Mouse (Mus musculus) lung, embryonic 15.5 days (tissue): Measurements from ENCODE around the gene Tmem230. TPM values are rescaled to one million over a fixed set of nuclear protein-coding genes. Genes with fewer than 3 reads are reported as not detected.

Experiments used
- ATAC-seq: fragments of 200-750 bp; cut with Nextera tagmentation; 2 replicates; pipeline ENCODE4 v1.8.0; 2017; ENCODE audit warnings: moderate number of reproducible peaks, borderline replicate concordance; ENCODE audit not compliant: low FRiP score, low TSS enrichment; ENCODE audit errors: extremely low read depth
- H3K27ac ChIP-seq: fragments of 300-500 bp; sonication (generic); 2 replicates; pipeline ENCODE4 v1.5.1; 2015; ENCODE audit warnings: moderate library complexity, mild to moderate bottlenecking, inconsistent platforms
- H3K27me3 ChIP-seq: fragments of 300-500 bp; sonication (generic); 2 replicates; pipeline ENCODE4 v1.6.1; 2015; ENCODE audit warnings: inconsistent platforms
- H3K36me3 ChIP-seq: fragments of 300-500 bp; sonication (generic); 2 replicates; pipeline ENCODE4 v1.6.1; 2015; ENCODE audit warnings: inconsistent platforms
- H3K4me1 ChIP-seq: fragments of 300-500 bp; sonication (generic); 2 replicates; pipeline ENCODE4 v1.6.1; 2015; ENCODE audit warnings: inconsistent platforms
- H3K4me2 ChIP-seq: fragments of 300-500 bp; sonication (generic); 2 replicates; pipeline ENCODE4 v1.6.1; 2015; ENCODE audit warnings: inconsistent platforms, mild to moderate bottlenecking, moderate library complexity
- H3K4me3 ChIP-seq: fragments of 300-500 bp; sonication (generic); 2 replicates; pipeline ENCODE4 v1.5.1; 2015; ENCODE audit warnings: mild to moderate bottlenecking, inconsistent platforms
- H3K9ac ChIP-seq: fragments of 300-500 bp; sonication (generic); 2 replicates; pipeline ENCODE4 v1.6.1; 2015; ENCODE audit warnings: inconsistent platforms
- H3K9me3 ChIP-seq: fragments of 300-500 bp; sonication (generic); 2 replicates; pipeline ENCODE4 v1.6.1; 2016; ENCODE audit warnings: inconsistent platforms
- WGBS: fragments of 180-500 bp; shearing (Covaris S2); methylation state at CpG from one replicate; pipeline ENCODE4 v1.1.7; 2015; 5-methylcytosine and 5-hydroxymethylcytosine counted together
- polyA plus RNA-seq: library from polyadenylated mRNA; unstranded; fragments of >200 nt; fragmentation: Nextera tagmentation; extraction: Ambion mirVana; gene quantifications from 2 replicates; pipeline ENCODE4 v1.2.1, GENCODE M21; 2015

The Tmem230 gene
- polyA plus RNA-seq, 1 experiment from 2014 or later = 46.2 TPM

GRCm38 (mm10) chr2:132208246-132208881 is 39.2 kb downstream of the Tmem230 start:
- WGBS = 78% methylated on average over 8 of the region's 8 CpGs
- Histone ChIP-seq H3K4me2 (no peak overlapping the region), H3K36me3 (no peaks in the 10 kb centered on the region), H3K9me3 (no peaks in the 10 kb centered on the region), H3K9ac (no peak overlapping the region), H3K27me3 (no peaks in the 10 kb centered on the region), H3K4me1 (no peaks in the 10 kb centered on the region), H3K27ac (no peak overlapping the region), H3K4me3 (no peak overlapping the region)
- no peak for ATAC-seq

DNA sequence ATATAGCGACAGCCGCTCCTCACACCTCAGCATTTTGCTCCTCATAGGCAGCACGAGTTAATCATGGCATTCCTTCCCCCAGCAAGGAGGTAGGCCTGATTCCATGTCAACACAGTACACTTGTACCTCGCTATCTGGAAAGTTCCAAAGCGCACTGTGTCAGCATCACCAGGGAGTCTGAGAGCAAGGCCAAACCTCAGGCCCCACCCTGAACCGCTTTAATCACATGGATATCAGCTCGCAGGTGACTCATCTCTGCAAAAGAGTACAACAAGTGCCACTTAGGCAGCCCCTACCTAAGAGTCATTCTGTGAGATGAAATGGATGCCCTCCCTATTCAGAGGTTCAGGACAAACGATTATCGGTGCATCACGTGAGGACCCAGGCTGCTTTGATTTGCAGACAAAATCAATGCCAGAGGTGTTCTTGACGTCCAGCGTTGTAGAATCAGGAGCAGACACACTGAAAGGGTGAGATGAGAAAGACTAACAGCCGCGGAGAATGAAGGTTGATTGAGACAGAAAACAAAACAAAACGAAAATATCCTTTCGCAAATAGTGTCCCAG is 41.2 kb downstream of the Tmem230 start:
- Histone ChIP-seq H3K4me3 (no peak overlapping the region), H3K4me1 (no peaks in the 10 kb centered on the region), H3K9ac (no peak overlapping the region), H3K36me3 (no peaks in the 10 kb centered on the region), H3K27ac (no peak overlapping the region), H3K9me3 (no peaks in the 10 kb centered on the region), H3K27me3 (no peaks in the 10 kb centered on the region), H3K4me2 (no peak overlapping the region)
- WGBS = 74% methylated on average over 16 of the region's 16 CpGs
- no peak for ATAC-seq

- ATAC-seq = no peak
Observed at GRCm38 (mm10) chr2:132205549-132205948, 42.1 kb downstream of the Tmem230 start.

GRCm38 (mm10) chr2:132203773-132204172 is 43.8 kb downstream of the Tmem230 start:
- ATAC-seq = no peak
- H3K9ac ChIP-seq = no peak overlapping the region
- H3K4me3 ChIP-seq = no peak overlapping the region
- 74% methylated on average over 3 of the region's 3 CpGs for WGBS
- H3K36me3 ChIP-seq = no peaks in the 10 kb centered on the region
- no peaks in the 10 kb centered on the region for H3K4me1 ChIP-seq
- H3K27ac ChIP-seq = no peak overlapping the region
- H3K9me3 ChIP-seq = no peaks in the 10 kb centered on the region
- H3K4me2 ChIP-seq = no peak overlapping the region
- no peaks in the 10 kb centered on the region for H3K27me3 ChIP-seq

More at GRCm38 (mm10) chr2:132205549-132205948, 42.1 kb downstream of the Tmem230 start:
- no peak overlapping the region for H3K27ac ChIP-seq
- no peak overlapping the region for H3K4me2 ChIP-seq
- H3K4me1 ChIP-seq = no peaks in the 10 kb centered on the region
- 61% methylated on average over 4 of the region's 4 CpGs for WGBS
- no peaks in the 10 kb centered on the region for H3K9me3 ChIP-seq
- H3K27me3 ChIP-seq = no peaks in the 10 kb centered on the region
- H3K36me3 ChIP-seq = no peaks in the 10 kb centered on the region
- H3K4me3 ChIP-seq = no peak overlapping the region
- H3K9ac ChIP-seq = no peak overlapping the region

- WGBS = 46% methylated on average over 3 of the region's 3 CpGs
- no peak for ATAC-seq
- no peak overlapping the region for H3K4me2 ChIP-seq
Observed at GRCm38 (mm10) chr2:132203186-132203585, 44.4 kb downstream of the Tmem230 start.

DNA sequence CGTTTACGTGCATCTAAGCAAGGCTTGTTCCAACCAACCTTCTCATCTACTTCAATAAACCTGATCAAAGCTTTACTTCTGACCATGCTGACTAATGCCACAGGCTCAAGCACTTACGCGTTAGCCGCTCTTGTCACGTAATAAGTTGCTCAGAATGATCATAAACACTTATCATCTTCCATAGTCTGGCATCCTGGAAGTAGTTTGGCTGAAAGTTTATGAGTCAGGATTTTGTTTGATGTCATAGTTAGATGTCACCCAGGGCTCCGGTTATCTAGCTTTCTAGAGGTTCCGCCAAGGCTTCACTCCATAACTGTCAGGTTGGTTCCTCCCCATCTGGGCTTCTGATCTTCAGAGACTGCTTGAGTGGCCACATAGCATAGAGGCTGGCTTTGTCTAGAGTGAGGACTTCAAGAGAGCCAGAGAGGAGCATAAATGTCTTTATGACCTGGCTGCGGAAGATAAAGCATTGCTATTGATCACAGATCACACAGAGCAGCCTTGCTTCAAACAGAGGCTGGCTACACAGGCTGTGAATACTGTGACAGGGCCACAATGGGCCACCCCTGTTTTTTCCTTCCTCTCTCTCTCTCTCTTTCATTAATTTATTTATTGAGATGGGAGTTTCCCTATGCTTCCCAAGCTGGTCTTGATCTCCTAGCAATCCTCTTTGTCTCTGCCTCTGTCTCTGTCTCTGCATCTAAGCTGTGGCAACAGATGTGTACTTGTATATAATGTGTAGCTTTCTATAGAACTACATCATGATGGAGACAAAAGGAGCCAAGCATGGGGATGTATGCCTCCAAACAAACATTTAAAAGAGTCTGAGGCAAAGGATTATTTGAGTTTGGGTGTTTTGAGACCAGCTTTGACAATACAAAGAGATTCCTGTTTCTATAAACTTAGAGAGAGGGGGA is 49.3 kb downstream of the Tmem230 start:
- Histone ChIP-seq H3K36me3 (no peaks in the 10 kb centered on the region), H3K27ac (no peak overlapping the region), H3K4me3 (no peak overlapping the region), H3K4me2 (no peak overlapping the region), H3K9ac (no peak overlapping the region), H3K4me1 (no peaks in the 10 kb centered on the region), H3K9me3 (no peaks in the 10 kb centered on the region), H3K27me3 (no peaks in the 10 kb centered on the region)
- no peak for ATAC-seq
- 71% methylated on average over 9 of the region's 9 CpGs for whole genome bisulfite sequencing

More at GRCm38 (mm10) chr2:132203186-132203585, 44.4 kb downstream of the Tmem230 start:
- Histone ChIP-seq H3K4me3 (no peak overlapping the region), H3K4me1 (no peaks in the 10 kb centered on the region), H3K36me3 (no peaks in the 10 kb centered on the region), H3K9me3 (no peaks in the 10 kb centered on the region), H3K9ac (no peak overlapping the region), H3K27me3 (no peaks in the 10 kb centered on the region), H3K27ac (no peak overlapping the region)

- Histone ChIP-seq H3K4me1 (no peaks in the 10 kb centered on the region), H3K9me3 (no peaks in the 10 kb centered on the region), H3K27me3 (no peaks in the 10 kb centered on the region), H3K9ac (no peak overlapping the region), H3K4me3 (no peak overlapping the region), H3K36me3 (no peaks in the 10 kb centered on the region), H3K27ac (no peak overlapping the region), H3K4me2 (no peak overlapping the region)
- WGBS = 72% methylated on average over 2 of the region's 2 CpGs
- no peak for ATAC-seq
Observed at GRCm38 (mm10) chr2:132195602-132196001, 52.0 kb downstream of the Tmem230 start.

DNA sequence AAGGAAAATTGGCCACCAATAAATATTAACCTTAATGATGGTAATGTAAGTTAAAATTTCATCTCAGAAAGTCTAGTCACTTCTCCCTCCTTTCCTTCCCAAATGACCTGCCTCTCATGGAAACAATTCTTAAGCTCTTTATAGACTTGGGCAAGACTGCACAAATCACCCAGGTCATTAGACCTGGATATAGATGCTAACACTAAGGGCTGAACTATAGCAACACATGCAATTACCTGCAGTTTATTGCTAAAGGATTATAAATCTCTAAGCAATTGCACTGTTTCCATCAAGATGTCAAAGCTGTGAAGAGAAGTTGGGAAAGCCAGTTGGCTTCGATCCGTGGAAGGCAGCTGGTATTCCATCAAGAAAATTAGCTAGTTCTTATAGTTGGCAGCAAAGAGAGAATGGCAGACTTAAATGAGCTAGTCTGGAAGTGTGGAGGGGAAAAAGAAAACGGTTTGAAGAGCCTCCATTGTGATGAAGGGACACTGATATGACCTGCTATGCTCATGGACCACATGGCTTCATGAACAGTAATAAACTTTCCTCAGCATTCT is 56.9 kb downstream of the Tmem230 start:
- H3K9ac ChIP-seq = no peak overlapping the region
- no peak overlapping the region for H3K4me3 ChIP-seq
- H3K36me3 ChIP-seq = no peaks in the 10 kb centered on the region
- H3K4me1 ChIP-seq = no peaks in the 10 kb centered on the region
- H3K9me3 ChIP-seq = no peaks in the 10 kb centered on the region
- no peak overlapping the region for H3K4me2 ChIP-seq
- ATAC-seq = no peak
- H3K27ac ChIP-seq = no peak overlapping the region
- WGBS = 71% methylated on average over 3 of the region's 3 CpGs
- H3K27me3 ChIP-seq = no peaks in the 10 kb centered on the region

Other genes starting within 250 kb of the Tmem230 start
- gene Rassf2, start 217.5 kb downstream of the Tmem230 start, polyA plus RNA-seq = 11.9 and 13.5 TPM in 2 replicates
- 11.6 and 12.1 TPM in 2 replicates for gene Slc23a2, start 102.7 kb downstream of the Tmem230 start, polyA plus RNA-seq
- 284 and 298 TPM in 2 replicates for gene Pcna, start 5.5 kb upstream of the Tmem230 start, polyA plus RNA-seq
- gene Cds2, start 15.3 kb upstream of the Tmem230 start, polyA plus RNA-seq = 24.4 and 24.6 TPM in 2 replicates
- gene Prokr2, start 137.6 kb upstream of the Tmem230 start, polyA plus RNA-seq = 0.25 and 0.31 TPM in 2 replicates